22 mouse cellular contexts compared by ENCODE assay signal in the genomic region with DNA sequence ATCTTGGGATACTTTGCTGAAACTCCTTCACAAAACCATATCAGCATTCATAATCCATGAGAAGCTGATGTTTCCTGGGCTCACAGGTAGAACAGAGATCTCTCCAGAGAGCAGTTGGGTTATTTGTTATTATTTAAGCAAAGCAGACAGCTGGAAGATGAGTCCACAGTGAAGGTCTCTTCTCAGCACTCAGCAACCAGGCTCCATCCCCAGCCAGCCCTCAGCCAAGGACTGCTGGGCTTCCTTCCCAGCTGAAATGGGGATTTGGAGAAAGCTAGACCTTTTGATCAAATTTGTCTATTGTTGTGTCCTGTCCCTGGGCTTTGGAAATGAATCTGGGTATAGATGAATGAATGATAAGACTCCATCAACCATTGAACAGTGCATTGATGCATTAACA.
"Had no signal": no experiment of that assay in that cellular context is flagged by ENCODE, and none has a peak within 500 bp of the region (broad histone marks: within the 10 kb centered on the region; RNA-seq: fewer than 3 reads in every experiment).

No protein-coding gene starts in this region.

- H3K4me2 ChIP-seq: limb, embryonic 12.5 days; limb, embryonic 15.5 days; liver, embryonic 11.5 days; liver, embryonic 15.5 days; lung, embryonic 15.5 days; midbrain, embryonic 13.5 days had no signal

- H3K9me3 ChIP-seq: limb, embryonic 12.5 days; limb, embryonic 15.5 days; liver, embryonic 15.5 days; lung, embryonic 15.5 days; megakaryocyte, embryonic 14.5 days; midbrain, embryonic 10.5 days; midbrain, embryonic 13.5 days had no signal

- H3K4me3 ChIP-seq: limb, embryonic 12.5 days; limb, embryonic 15.5 days; liver, embryonic 15.5 days; lung, embryonic 15.5 days; megakaryocyte, embryonic 14.5 days; midbrain, embryonic 10.5 days; midbrain, embryonic 13.5 days had no signal

- ATAC-seq: midbrain, embryonic 13.5 days; midbrain, embryonic 16.5 days had no signal

- DNase-seq: kidney, postnatal 14 days; kidney, postnatal 4 days; left cerebral cortex, postnatal 4 days; lung, adult 18-20 months; lung, postnatal 10 days; lung, postnatal 36 days; right cerebral cortex, adult 18-20 months; right cerebral cortex, postnatal 14 days; right cerebral cortex, postnatal 4 days; thymus, adult 2 months; thymus, postnatal 14 days; thymus, postnatal 4 days had no signal

- H3K4me1 ChIP-seq: limb, embryonic 12.5 days; limb, embryonic 15.5 days; liver, embryonic 15.5 days; lung, embryonic 15.5 days had no signal

- H3K27ac ChIP-seq: limb, embryonic 12.5 days; limb, embryonic 15.5 days; liver, embryonic 15.5 days; lung, embryonic 15.5 days; midbrain, embryonic 10.5 days; midbrain, embryonic 13.5 days; stomach, postnatal 0 days had no signal

- H3K36me3 ChIP-seq: limb, embryonic 12.5 days; limb, embryonic 15.5 days; liver, embryonic 15.5 days; lung, embryonic 15.5 days; midbrain, embryonic 10.5 days; midbrain, embryonic 13.5 days had no signal

- H3K27me3 ChIP-seq: limb, embryonic 12.5 days; limb, embryonic 15.5 days; liver, embryonic 15.5 days; lung, embryonic 15.5 days; megakaryocyte, embryonic 14.5 days; midbrain, embryonic 13.5 days had no signal

- H3K9ac ChIP-seq: limb, embryonic 12.5 days; limb, embryonic 15.5 days; liver, embryonic 15.5 days; lung, embryonic 15.5 days; midbrain, embryonic 13.5 days had no signal
